Mouse (Mus musculus) ES-E14 (cell line): Measurements from ENCODE around the gene Bcl2l1. TPM values are rescaled to one million over a fixed set of nuclear protein-coding genes. Genes with fewer than 3 reads are reported as not detected.
A peak's percentile ranks its signal among the peaks of the same experiment; 100 is the strongest.

Source experiments
- DNase-seq: peaks from one replicate; pipeline ENCODE4 v3.0.0-alpha.2; 2013; ENCODE audit warnings: low read depth, low spot score
- H3K27ac ChIP-seq: 2 replicates; pipeline ENCODE4 v1.5.1; 2012; ENCODE audit warnings: low read depth, mild to moderate bottlenecking, low read length, moderate library complexity, mixed read lengths; ENCODE audit not compliant: poor library complexity, insufficient read depth, severe bottlenecking
- H3K36me3 ChIP-seq: 2 replicates; pipeline ENCODE4 v1.6.1; 2012; ENCODE audit warnings: mild to moderate bottlenecking, low read length, moderate library complexity, mixed read lengths; ENCODE audit not compliant: control insufficient read depth, poor library complexity, insufficient read depth, severe bottlenecking
- H3K4me1 ChIP-seq, 2 experiments: fragments of 150-350 bp in 1 of 2; sonication (generic) in 1 of 2; 2 replicates each; pipeline ENCODE4 v1.6.1; 2012; ENCODE audit warnings: low read length in 2 of 2, mild to moderate bottlenecking in 1 of 2, mixed read lengths in 1 of 2; ENCODE audit not compliant: control insufficient read depth in 2 of 2, insufficient read depth in 2 of 2, poor library complexity in 1 of 2
- H3K4me3 ChIP-seq, 2 experiments: fragments of 150-350 bp in 1 of 2; sonication (generic) in 1 of 2; 2 replicates each; pipeline ENCODE4 v1.5.1; 2012; ENCODE audit warnings: low read length in 2 of 2, low read depth in 1 of 2, mild to moderate bottlenecking in 1 of 2, mixed read lengths in 1 of 2; ENCODE audit not compliant: insufficient read depth in 1 of 2, poor library complexity in 1 of 2, severe bottlenecking in 1 of 2
- H3K9ac ChIP-seq: 2 replicates; pipeline ENCODE4 v1.6.1; 2012; ENCODE audit warnings: low read depth, mild to moderate bottlenecking, low read length, mixed read lengths; ENCODE audit not compliant: poor library complexity, insufficient read depth, severe bottlenecking
- H3K9me3 ChIP-seq: fragments of 150-350 bp; sonication (generic); 2 replicates; pipeline ENCODE4 v1.6.1; 2012; ENCODE audit warnings: low read depth, mild to moderate bottlenecking, low read length; ENCODE audit not compliant: control insufficient read depth, insufficient read depth
- CHD2 ChIP-seq: IDR thresholded peaks from 2 replicates; pipeline ENCODE4 v1.6.1; 2014; ENCODE audit warnings: mild to moderate bottlenecking, low read depth, low read length, inconsistent platforms
- HCFC1 ChIP-seq: IDR thresholded peaks from 2 replicates; pipeline ENCODE4 v1.6.1; 2012; ENCODE audit warnings: low read length, inconsistent platforms, borderline replicate concordance; ENCODE audit not compliant: insufficient read depth
- MAFK ChIP-seq: IDR thresholded peaks from 2 replicates; pipeline ENCODE4 v1.6.1; 2014; ENCODE audit warnings: mild to moderate bottlenecking, low read depth, low read length, inconsistent platforms; ENCODE audit not compliant: insufficient read depth
- ZC3H11A ChIP-seq: IDR thresholded peaks from 2 replicates; pipeline ENCODE4 v1.6.1; 2012; ENCODE audit warnings: low read depth, mild to moderate bottlenecking, inconsistent platforms, low read length, borderline replicate concordance
- ZNF384 ChIP-seq: IDR thresholded peaks from 2 replicates; pipeline ENCODE4 v1.6.1; 2012; ENCODE audit warnings: low read depth, low read length, inconsistent platforms
- in situ Hi-C, 2 experiments: fragments of 600-800 bp; cut with MboI; formaldehyde crosslinking; loops; one replicate each; pipeline ENCODE4 v1.15.1; 2025; ENCODE audit warnings: low sequenced_read_pairs in 2 of 2, inconsistent platforms in 1 of 2; ENCODE audit not compliant: unreplicated experiment in 2 of 2
- total RNA-seq: library from RNA; depleted of rRNA; stranded (reverse); fragments of 300-350 nt; gene quantifications from 2 replicates; pipeline ENCODE4 v1.2.3, GENCODE M21; 2012

Gene Bcl2l1
- total RNA-seq, 1 experiment = 34.9 TPM

DNA sequence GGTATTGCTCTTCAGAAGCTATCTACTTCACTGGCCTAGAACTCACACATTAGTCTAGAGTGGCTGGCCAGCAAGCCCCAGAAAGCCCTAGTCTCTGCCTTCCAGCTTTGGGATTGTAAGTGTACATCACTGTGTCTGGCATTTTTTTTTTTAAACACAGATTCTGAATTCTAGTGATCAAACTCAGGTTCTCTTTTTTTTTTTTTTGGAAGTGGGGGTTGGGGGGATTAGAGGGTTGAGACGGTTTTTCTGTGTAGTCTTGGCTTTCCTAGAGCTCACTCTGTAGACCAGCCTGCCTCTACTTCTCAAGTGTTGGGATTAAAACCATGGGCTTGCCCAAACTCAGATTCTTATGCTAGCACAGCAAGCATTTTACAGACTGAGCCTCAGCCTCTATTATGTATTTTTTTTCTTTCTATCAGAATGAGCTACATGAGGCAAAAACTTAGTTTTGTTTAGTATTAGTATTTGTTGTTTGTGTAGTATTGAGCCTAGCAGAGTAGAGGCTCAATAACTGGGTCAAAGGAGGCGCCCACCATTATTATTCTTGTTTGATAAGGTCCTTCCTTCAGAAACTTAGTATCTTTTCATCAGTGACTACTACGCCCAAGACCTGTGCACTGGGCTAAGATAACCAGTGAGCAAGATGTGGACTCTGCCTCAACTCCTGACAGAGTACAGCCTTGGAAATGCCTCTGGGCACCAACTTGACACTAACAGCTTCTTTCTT, 6.9 kb downstream of the Bcl2l1 start:
- Histone ChIP-seq H3K9me3 (no peaks in the 10 kb centered on the region), H3K4me3 (no peak overlapping the region), H3K9ac (no peak overlapping the region), H3K27ac (no peak overlapping the region), H3K36me3 (no peaks in the 10 kb centered on the region), H3K4me1 (peaks cover 13 to 33% of the 10 kb centered on the region in 2 experiments)
- DNase-seq = no peak
- TF ChIP-seq HCFC1 (no peak), ZC3H11A (no peak), ZNF384 (no peak), CHD2 (no peak), MAFK (no peak)
- in situ Hi-C loops = no loop called here

- in situ Hi-C loops = no loop called here
- DNase-seq = no peak
- Histone ChIP-seq H3K9me3 (no peaks in the 10 kb centered on the region), H3K4me1 (peaks cover 13 to 28% of the 10 kb centered on the region in 2 experiments), H3K27ac (no peak overlapping the region), H3K36me3 (no peaks in the 10 kb centered on the region), H3K4me3 (no peak overlapping the region), H3K9ac (no peak overlapping the region)
- TF ChIP-seq CHD2 = no peak
- TF ChIP-seq HCFC1 = no peak
- TF ChIP-seq ZNF384 = no peak
- no peak for TF ChIP-seq ZC3H11A
- no peak for TF ChIP-seq MAFK
Observed at GRCm38 (mm10) chr2:152823770-152824169, 7.8 kb downstream of the Bcl2l1 start.

DNA sequence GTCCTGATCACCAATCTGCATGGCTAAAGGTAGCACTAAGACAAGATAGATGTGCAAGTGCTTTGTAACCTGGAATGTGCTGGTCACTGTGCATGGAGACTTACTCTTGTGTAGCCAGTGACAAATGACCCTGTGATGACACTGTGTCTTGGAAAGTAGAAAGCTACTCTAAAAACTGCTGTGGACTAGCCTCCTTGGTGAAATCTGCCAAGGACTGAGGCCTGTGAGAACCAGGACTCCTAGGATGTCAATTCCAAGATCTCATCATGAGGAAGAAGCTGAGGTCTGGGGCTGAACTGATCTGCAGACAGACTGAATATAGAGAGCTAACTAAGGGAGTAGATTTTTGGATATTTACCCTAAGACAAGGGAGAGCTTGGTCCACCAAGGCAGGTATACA, 10.0 kb downstream of the Bcl2l1 start:
- no peak overlapping the region for H3K9ac ChIP-seq
- H3K9me3 ChIP-seq = no peaks in the 10 kb centered on the region
- peak overlapping the region; percentile 87 for H3K27ac ChIP-seq
- no peak for TF ChIP-seq ZC3H11A
- TF ChIP-seq ZNF384 = no peak
- no peak for TF ChIP-seq MAFK
- no peak for TF ChIP-seq CHD2
- no peak for TF ChIP-seq HCFC1
- DNase-seq = no peak
- no peaks in the 10 kb centered on the region for H3K36me3 ChIP-seq
- H3K4me3 ChIP-seq = no peak overlapping the region
- in situ Hi-C loops = no loop called here
- peaks cover 14 to 23% of the 10 kb centered on the region in 2 experiments for H3K4me1 ChIP-seq

DNA sequence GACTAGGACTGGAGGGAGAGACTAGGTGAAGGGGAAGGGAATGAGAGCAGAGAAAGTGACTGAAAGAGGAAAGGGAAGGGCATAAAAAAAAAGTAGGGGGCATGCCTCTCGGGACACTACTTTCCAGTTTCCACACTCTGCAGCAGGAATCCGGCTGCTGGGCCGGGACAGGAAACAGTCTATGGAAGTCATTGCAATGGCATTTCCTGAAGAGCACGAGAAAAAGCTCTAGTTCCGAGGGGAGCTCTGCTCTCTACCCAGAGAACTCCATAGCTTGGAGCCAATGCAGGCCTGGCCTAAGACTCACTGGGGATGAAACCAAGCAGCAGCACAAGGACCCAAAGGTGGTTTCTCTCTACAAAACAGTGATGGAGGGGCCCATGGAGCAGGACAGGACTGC, 10.5 kb downstream of the Bcl2l1 start:
- Histone ChIP-seq H3K9me3 (no peaks in the 10 kb centered on the region), H3K4me1 (peaks cover 15 to 29% of the 10 kb centered on the region in 2 experiments), H3K9ac (no peak overlapping the region), H3K27ac (peak overlapping the region; percentile 87), H3K4me3 (no peak overlapping the region), H3K36me3 (no peaks in the 10 kb centered on the region)
- no peak for DNase-seq
- TF ChIP-seq MAFK = no peak
- TF ChIP-seq ZNF384 = peak; percentile 76; the same call in 1 of the 2 replicates
- in situ Hi-C loops = no loop called here

GRCm38 (mm10) chr2:152820369-152820768, 11.2 kb downstream of the Bcl2l1 start:
- H3K36me3 ChIP-seq = no peaks in the 10 kb centered on the region
- H3K27ac ChIP-seq = peak overlapping the region; percentile 87
- DNase-seq = peak; percentile 78
- H3K4me3 ChIP-seq = no peak overlapping the region
- in situ Hi-C loops = no loop called here
- H3K9me3 ChIP-seq = no peaks in the 10 kb centered on the region
- H3K9ac ChIP-seq = no peak overlapping the region
- peaks cover 15 to 33% of the 10 kb centered on the region in 2 experiments for H3K4me1 ChIP-seq
- TF ChIP-seq HCFC1 (no peak), CHD2 (no peak), ZNF384 (no peak), MAFK (no peak), ZC3H11A (no peak)
